In the genomic region with DNA sequence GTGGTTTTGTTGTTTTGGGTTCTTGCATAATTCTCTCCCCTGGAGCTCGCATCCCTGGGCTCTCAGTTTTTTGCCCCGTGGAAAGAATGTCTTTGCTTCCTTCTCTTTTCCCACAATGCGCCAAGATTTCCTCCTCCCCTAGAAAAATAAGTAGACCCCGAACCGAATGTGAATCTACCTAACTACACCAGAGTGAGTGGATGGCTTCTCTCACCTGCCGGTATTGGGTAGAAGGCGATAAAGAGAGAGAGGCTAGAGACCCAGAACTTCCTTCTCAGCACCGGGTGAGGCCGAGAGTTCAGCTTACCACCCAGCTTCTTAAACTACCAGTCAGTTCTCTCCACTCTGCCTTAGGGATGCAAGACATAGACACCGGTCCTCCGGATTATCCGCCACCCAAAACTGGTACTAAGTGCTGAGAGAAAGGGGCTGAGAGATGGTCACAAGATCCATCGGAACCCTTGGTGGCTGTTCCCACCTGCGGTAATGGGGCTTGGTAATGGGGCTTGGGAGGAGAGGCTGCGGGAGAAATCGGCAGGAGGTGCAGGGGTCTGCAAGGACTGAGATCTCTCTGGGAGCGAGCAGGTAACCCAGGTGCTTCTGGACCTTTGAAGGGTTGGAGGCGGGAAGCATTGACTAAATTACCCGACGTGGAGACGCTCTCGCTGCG, we compare ENCODE assay signal across 10 mouse cellular contexts. TPM values are rescaled to one million over a fixed set of nuclear protein-coding genes. Genes with fewer than 3 reads are reported as not detected.
A peak's percentile ranks its signal among the peaks of the same experiment; 100 is the strongest.
DNase-seq lines count a peak whose midpoint lies in the region; ATAC-seq lines count a peak whose summit lies in the region.
"Had no signal": no experiment of that assay in that cellular context is flagged by ENCODE, and none has a peak within 500 bp of the region (broad histone marks: within the 10 kb centered on the region; RNA-seq: fewer than 3 reads in every experiment).

No protein-coding gene starts in this region.

- H3K36me3 ChIP-seq in heart, embryonic 14.5 days (ENCODE audit: control insufficient read depth, insufficient read depth, low read length) = no peaks in the 10 kb centered on the region
- H3K36me3 ChIP-seq in embryonic facial prominence, embryonic 14.5 days (ENCODE audit: control insufficient read depth, insufficient read depth, low read length) = no peaks in the 10 kb centered on the region
- H3K36me3 ChIP-seq in intestine, embryonic 16.5 days (ENCODE audit: control insufficient read depth, insufficient read depth, low read length) = no peaks in the 10 kb centered on the region
- no peaks in the 10 kb centered on the region for H3K36me3 ChIP-seq in neural tube, embryonic 12.5 days

- WGBS in heart, embryonic 14.5 days = 3% methylated on average over 22 of the region's 23 CpGs
- WGBS in embryonic facial prominence, embryonic 14.5 days = 6% methylated on average over 16 of the region's 23 CpGs
- 3% methylated on average over 23 of the region's 23 CpGs for WGBS in intestine, embryonic 16.5 days
- 4% methylated on average over 23 of the region's 23 CpGs for WGBS in neural tube, embryonic 12.5 days

- peaks cover 61% of the 10 kb centered on the region for H3K27me3 ChIP-seq in heart, embryonic 14.5 days (ENCODE audit: control insufficient read depth, insufficient read depth, low read length)
- H3K27me3 ChIP-seq in embryonic facial prominence, embryonic 14.5 days (replicated peaks; ENCODE audit: control insufficient read depth, insufficient read depth, low read length) = peaks cover 68% of the 10 kb centered on the region
- H3K27me3 ChIP-seq in intestine, embryonic 16.5 days (replicated peaks; ENCODE audit: control insufficient read depth, insufficient read depth, low read length) = peaks cover 47% of the 10 kb centered on the region
- H3K27me3 ChIP-seq in neural tube, embryonic 12.5 days (replicated peaks) = peaks cover 78% of the 10 kb centered on the region

- no peak for ATAC-seq in heart, embryonic 14.5 days (ENCODE audit: insufficient number of reproducible peaks, insufficient read depth, low FRiP score, low read depth)
- no peak for ATAC-seq in embryonic facial prominence, embryonic 14.5 days (ENCODE audit: low read depth)
- no peak for ATAC-seq in intestine, embryonic 16.5 days
- ATAC-seq in neural tube, embryonic 12.5 days (ENCODE audit: low FRiP score, low read depth) = no peak

- DNase-seq in heart, adult 18-20 months = no peak
- no peak for DNase-seq in embryonic facial prominence, embryonic 14.5 days (ENCODE audit: low spot score)
- DNase-seq in adrenal gland, adult 18-20 months (ENCODE audit: low spot score in 2 of 2) = no peak
- DNase-seq in urinary bladder, postnatal 14 days (ENCODE audit: low spot score) = no peak
- no peak for DNase-seq in adrenal gland, postnatal 10 days
- DNase-seq: thymus, postnatal 36 days had no signal

- peaks cover 3 to 5% of the 10 kb centered on the region in 2 experiments; a peak in 2 of 4 replicates for H3K4me1 ChIP-seq in heart, embryonic 14.5 days (ENCODE audit: control insufficient read depth in 2 of 2, insufficient read depth in 2 of 2, low read length in 2 of 2)
- no peaks in the 10 kb centered on the region for H3K4me1 ChIP-seq in embryonic facial prominence, embryonic 14.5 days (ENCODE audit: control insufficient read depth, insufficient read depth, low read length)
- H3K4me1 ChIP-seq in intestine, embryonic 16.5 days (ENCODE audit: control insufficient read depth, insufficient read depth, low read length) = 0 out of 2 replicates have a peak, but pooled peaks cover 9% of the 10 kb centered on the region
- H3K4me1 ChIP-seq in neural tube, embryonic 12.5 days = peaks cover 8% of the 10 kb centered on the region; the same call in 1 of the 2 replicates

- no peak overlapping the region for H3K27ac ChIP-seq in heart, embryonic 14.5 days (replicated peaks in 1 of 2; ENCODE audit: control insufficient read depth in 1 of 2, insufficient read depth in 1 of 2, low read depth in 2 of 2, low read length in 2 of 2)
- no peak overlapping the region for H3K27ac ChIP-seq in embryonic facial prominence, embryonic 14.5 days (replicated peaks; ENCODE audit: low read depth, low read length)
- no peak overlapping the region for H3K27ac ChIP-seq in intestine, embryonic 16.5 days (ENCODE audit: low read length)
- H3K27ac ChIP-seq in neural tube, embryonic 12.5 days = no peak overlapping the region

- H3K9me3 ChIP-seq in heart, embryonic 14.5 days (ENCODE audit: control insufficient read depth, low read length) = no peaks in the 10 kb centered on the region
- H3K9me3 ChIP-seq in embryonic facial prominence, embryonic 14.5 days (ENCODE audit: control insufficient read depth, low read length) = no peaks in the 10 kb centered on the region
- H3K9me3 ChIP-seq in intestine, embryonic 16.5 days (ENCODE audit: control insufficient read depth, low read length) = no peaks in the 10 kb centered on the region
- H3K9me3 ChIP-seq in neural tube, embryonic 12.5 days = no peaks in the 10 kb centered on the region

- H3K9ac ChIP-seq in heart, embryonic 14.5 days (ENCODE audit: low read length) = 0 out of 2 replicates have a peak overlapping the region, but pooled peaks have one; percentile 34
- peak overlapping the region; percentile 46; the same call in 1 of the 2 replicates for H3K9ac ChIP-seq in embryonic facial prominence, embryonic 14.5 days (ENCODE audit: low read depth, low read length)
- peak overlapping the region; percentile 45; the same call in 1 of the 2 replicates for H3K9ac ChIP-seq in intestine, embryonic 16.5 days (ENCODE audit: low read depth, low read length)
- H3K9ac ChIP-seq in neural tube, embryonic 12.5 days = peak overlapping the region; percentile 48; the same call in 1 of the 2 replicates

- peak overlapping the region; percentile 34 to 45 for H3K4me3 ChIP-seq in heart, embryonic 14.5 days (ENCODE audit: control insufficient read depth in 1 of 2, insufficient read depth in 1 of 2, low read depth in 1 of 2, low read length in 2 of 2)
- peak overlapping the region; percentile 39 for H3K4me3 ChIP-seq in embryonic facial prominence, embryonic 14.5 days (ENCODE audit: low read depth, low read length)
- H3K4me3 ChIP-seq in intestine, embryonic 16.5 days (ENCODE audit: low read length) = peak overlapping the region; percentile 42
- H3K4me3 ChIP-seq in neural tube, embryonic 12.5 days = peak overlapping the region; percentile 40

- H3K4me2 ChIP-seq in heart, embryonic 14.5 days (ENCODE audit: low read length) = peak overlapping the region; percentile 83
- peak overlapping the region; percentile 74 for H3K4me2 ChIP-seq in embryonic facial prominence, embryonic 14.5 days (ENCODE audit: low read depth, low read length)
- peak overlapping the region; percentile 58 for H3K4me2 ChIP-seq in intestine, embryonic 16.5 days (ENCODE audit: low read depth, low read length)
- peak overlapping the region; percentile 79 for H3K4me2 ChIP-seq in neural tube, embryonic 12.5 days (replicated peaks)

RNA-seq across cellular contexts. Expression of a gene that starts 1.2 kb away (rescaled TPM):
- not detected in 2 replicates for polyA plus RNA-seq in heart, embryonic 14.5 days (2014; fragmentation: Nextera tagmentation; extraction: Ambion mirVana)
- under 1 TPM in 1 of 2 experiments, not detected in 1; 0.10 TPM for total RNA-seq in heart, adult 18-20 months (2021)
- polyA plus RNA-seq in embryonic facial prominence, embryonic 14.5 days (2014; fragmentation: Nextera tagmentation; extraction: Ambion mirVana) = not detected in 2 replicates
- polyA plus RNA-seq in intestine, embryonic 16.5 days (2015; fragmentation: Nextera tagmentation; extraction: Ambion mirVana) = not detected in 2 replicates
- 0.51 and 0.63 TPM in 2 replicates for polyA plus RNA-seq in neural tube, embryonic 12.5 days (2016; fragmentation: Nextera tagmentation; extraction: Ambion mirVana)
- not detected for total RNA-seq in adrenal gland, adult 18-20 months (2021)
- not detected for total RNA-seq in adrenal gland, postnatal 10 days (2021)
- total RNA-seq: hematopoietic stem cell, adult 5-6 weeks had no signal

RNA-seq across cellular contexts. Expression of a gene that starts 19.7 kb away (rescaled TPM):
- polyA plus RNA-seq in heart, embryonic 14.5 days (2014; fragmentation: Nextera tagmentation; extraction: Ambion mirVana) = 8.4 and 11.6 TPM in 2 replicates
- total RNA-seq in heart, adult 18-20 months (2021) = 100 to 1,000 TPM; 261 to 288 TPM
- 5.3 and 7.8 TPM in 2 replicates for polyA plus RNA-seq in embryonic facial prominence, embryonic 14.5 days (2014; fragmentation: Nextera tagmentation; extraction: Ambion mirVana)
- 35.3 and 37.7 TPM in 2 replicates for polyA plus RNA-seq in intestine, embryonic 16.5 days (2015; fragmentation: Nextera tagmentation; extraction: Ambion mirVana)
- 22.8 and 23.5 TPM in 2 replicates for polyA plus RNA-seq in neural tube, embryonic 12.5 days (2016; fragmentation: Nextera tagmentation; extraction: Ambion mirVana)
- 10 to 100 TPM; 30.4 to 78.4 TPM for total RNA-seq in adrenal gland, adult 18-20 months (2021)
- 10 to 100 TPM; 64.7 to 68.9 TPM for total RNA-seq in adrenal gland, postnatal 10 days (2021)
